Mouse (Mus musculus): ENCODE results near the gene Fuz.

DNA sequence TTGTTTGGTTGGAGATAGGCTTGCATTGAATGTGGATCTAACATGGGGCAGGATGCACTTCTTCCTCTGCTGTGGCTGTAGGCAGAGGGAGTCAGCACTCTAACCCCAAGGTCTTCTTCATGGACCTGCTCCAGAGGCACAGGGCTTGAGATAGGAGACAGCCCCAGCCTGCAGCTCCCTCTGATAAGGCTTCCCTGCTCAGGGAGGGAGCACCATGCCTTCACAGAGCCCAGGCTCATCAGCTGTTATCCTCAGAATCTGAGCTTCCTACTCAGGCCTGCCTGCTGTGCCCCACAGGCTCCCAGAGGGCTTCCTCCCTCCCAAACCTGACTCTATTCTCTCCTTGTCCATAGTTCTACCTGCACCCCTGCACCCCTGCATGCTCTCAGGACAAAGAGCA lies 26.7 kb downstream of the Fuz start:
- no peak for TF ChIP-seq POLR2A (IDR thresholded peaks at IDR 0.05; ENCODE audit: low read depth, low read length)
- no peak for TF ChIP-seq CTCF (IDR thresholded peaks at IDR 0.05; ENCODE audit: extremely low read depth, insufficient read length, insufficient replicate concordance, low read depth, low read length)
